Mouse (Mus musculus) olfactory bulb, adult 2 months (tissue): ENCODE results near the gene Myrf. TPM values are rescaled to one million over a fixed set of nuclear protein-coding genes. Genes with fewer than 3 reads are reported as not detected.
"Not testable (repeated sequence)": the region's sequence is repeated elsewhere in the genome, so short reads cannot be mapped to it uniquely, and the experiment has no call there.

Experiments used
- H3K27ac ChIP-seq: fragments of 200-500 bp; 2 replicates; pipeline ENCODE4 v1.5.1; 2012; ENCODE audit warnings: low read depth, low read length; ENCODE audit not compliant: insufficient read depth
- H3K4me1 ChIP-seq: fragments of 200-500 bp; 2 replicates; pipeline ENCODE4 v1.6.1; 2012; ENCODE audit warnings: low read length; ENCODE audit not compliant: control insufficient read depth, insufficient read depth
- H3K4me3 ChIP-seq: fragments of 200-500 bp; 2 replicates; pipeline ENCODE4 v1.5.1; 2012; ENCODE audit warnings: mild to moderate bottlenecking, low read depth, low read length, moderate library complexity; ENCODE audit not compliant: insufficient read depth
- CTCF ChIP-seq: fragments of 200-500 bp; IDR thresholded peaks from 2 replicates; pipeline ENCODE4 v1.5.1; 2012; ENCODE audit warnings: low read depth, mild to moderate bottlenecking, low read length, moderate library complexity; ENCODE audit not compliant: insufficient read depth
- POLR2A ChIP-seq: fragments of 200-500 bp; IDR thresholded peaks from 2 replicates; pipeline ENCODE4 v1.6.1; 2012; ENCODE audit warnings: mild to moderate bottlenecking, low read depth, low read length, moderate library complexity; ENCODE audit not compliant: insufficient read depth
- WGBS: fragments of 180-500 bp; shearing (Covaris S2); methylation state at CpG from one replicate; pipeline ENCODE4 v1.1.7; 2018; 5-methylcytosine and 5-hydroxymethylcytosine counted together
- polyA plus RNA-seq: library from polyadenylated mRNA; stranded (reverse); fragments of >200 nt; gene quantifications from 2 replicates; pipeline ENCODE4 v1.2.4, GENCODE M21; 2012; ENCODE audit warnings: low replicate concordance; ENCODE audit not compliant: missing spikeins, insufficient read depth, insufficient read length

Gene Myrf
- polyA plus RNA-seq, 1 experiment: not detected

- 77% methylated on average over 7 of the region's 7 CpGs for WGBS
- H3K27ac ChIP-seq: no peak overlapping the region
- no peaks in the 10 kb centered on the region; the same call in 1 of the 2 replicates for H3K4me1 ChIP-seq
- no peak for TF ChIP-seq POLR2A
- TF ChIP-seq CTCF: no peak
- H3K4me3 ChIP-seq: no peak overlapping the region
These were observed 63.6 kb downstream of the Myrf start for GRCm38 (mm10) chr19:10176941-10177372.

DNA sequence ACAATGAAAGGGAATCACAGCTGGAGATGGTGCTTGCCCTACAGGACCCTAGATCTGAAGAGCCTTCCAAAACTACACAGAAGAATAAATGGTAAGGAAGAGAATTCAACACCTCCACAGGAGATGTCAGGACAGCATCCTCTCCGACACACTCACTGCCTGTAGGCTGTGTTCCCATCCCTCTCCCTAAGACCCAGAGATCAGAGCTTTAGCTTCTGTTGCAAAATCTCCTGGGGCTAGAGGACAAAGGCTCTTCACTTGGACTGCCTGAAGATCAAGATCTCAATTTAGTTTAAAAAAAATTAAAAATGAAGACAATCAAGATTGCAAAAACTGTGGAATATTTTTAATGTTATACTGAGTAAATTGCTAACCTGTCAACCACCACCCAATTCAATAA is 64.1 kb downstream of the Myrf start:
- TF ChIP-seq POLR2A (no peak), CTCF (no peak)
- H3K4me1 ChIP-seq: no peaks in the 10 kb centered on the region; the same call in 1 of the 2 replicates
- 92% methylated on average over 1 of the region's 1 CpGs for whole genome bisulfite sequencing
- H3K27ac ChIP-seq: no peak overlapping the region
- no peak overlapping the region for H3K4me3 ChIP-seq

GRCm38 (mm10) chr19:10174956-10175355 is 65.6 kb downstream of the Myrf start:
- Histone ChIP-seq H3K4me3 (no peak overlapping the region), H3K4me1 (no peaks in the 10 kb centered on the region), H3K27ac (no peak overlapping the region)
- TF ChIP-seq POLR2A (no peak), CTCF (no peak)
- WGBS: 83% methylated on average over 4 of the region's 4 CpGs

DNA sequence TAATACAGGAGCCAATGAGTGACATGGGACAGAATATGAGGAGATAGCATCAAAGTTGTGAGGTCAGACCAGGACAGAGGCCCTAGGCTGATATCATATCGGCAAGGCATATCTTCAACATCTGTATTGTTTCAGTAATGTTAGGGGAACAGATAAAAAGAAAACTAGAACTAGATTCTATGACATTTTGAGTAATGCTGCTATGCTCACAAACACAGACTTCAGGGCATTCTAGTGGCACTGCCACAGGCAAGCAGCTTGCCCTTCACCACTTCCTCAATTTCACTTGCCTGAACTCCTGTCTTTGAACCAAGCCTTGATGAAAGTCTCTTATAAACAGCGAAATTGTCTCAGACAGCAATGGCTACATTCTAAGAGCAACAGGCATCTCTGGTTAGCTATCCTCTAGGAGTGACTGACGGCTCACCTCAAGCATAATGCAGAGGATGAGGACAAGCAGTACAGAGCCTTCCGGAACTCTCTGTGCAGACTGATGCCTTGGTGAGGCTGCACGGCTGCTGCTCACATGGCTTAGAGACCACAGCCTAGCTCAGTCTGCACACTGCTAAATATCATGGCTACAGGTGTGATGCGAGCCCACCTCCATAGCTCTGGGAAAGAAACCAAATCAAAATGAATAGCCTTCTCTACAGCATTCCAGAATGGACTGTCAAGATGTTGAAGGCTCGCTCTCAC is 66.6 kb downstream of the Myrf start:
- 90% methylated on average over 7 of the region's 7 CpGs for WGBS
- H3K27ac ChIP-seq: no peak overlapping the region
- H3K4me3 ChIP-seq: no peak overlapping the region
- H3K4me1 ChIP-seq: no peaks in the 10 kb centered on the region
- TF ChIP-seq POLR2A (no peak), CTCF (no peak)

DNA sequence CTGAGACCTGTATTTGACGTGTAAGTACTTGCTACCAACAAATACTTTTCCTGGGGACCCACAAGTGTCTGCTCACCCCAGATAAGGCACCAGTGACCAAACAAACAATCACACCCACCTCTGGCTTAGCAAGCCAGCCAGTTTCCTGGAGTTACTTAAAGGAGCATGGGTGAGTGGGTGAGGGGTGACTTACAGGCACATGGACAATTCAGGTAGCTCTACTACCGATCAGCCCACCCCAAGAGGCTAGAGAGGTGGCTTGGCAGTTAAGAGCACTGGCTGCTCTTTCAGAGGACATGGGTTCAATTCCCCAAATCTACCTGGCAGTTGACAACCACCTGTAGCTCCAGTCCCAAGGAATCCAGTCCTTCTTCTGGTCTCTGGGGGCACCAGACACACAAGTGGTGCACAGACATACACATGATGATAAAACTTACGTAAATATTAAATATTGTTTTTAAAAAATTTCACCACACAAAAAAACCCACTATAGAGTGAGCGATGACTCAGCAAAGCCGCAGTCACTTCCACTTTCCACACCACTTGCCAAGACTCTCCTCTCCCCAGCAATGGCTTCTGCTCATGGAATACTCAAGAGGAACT is 67.3 kb downstream of the Myrf start:
- Histone ChIP-seq H3K4me3 (no peak overlapping the region), H3K4me1 (no peaks in the 10 kb centered on the region), H3K27ac (no peak overlapping the region)
- WGBS: 87% methylated on average over 5 of the region's 5 CpGs
- TF ChIP-seq POLR2A (no peak), CTCF (no peak)

DNA sequence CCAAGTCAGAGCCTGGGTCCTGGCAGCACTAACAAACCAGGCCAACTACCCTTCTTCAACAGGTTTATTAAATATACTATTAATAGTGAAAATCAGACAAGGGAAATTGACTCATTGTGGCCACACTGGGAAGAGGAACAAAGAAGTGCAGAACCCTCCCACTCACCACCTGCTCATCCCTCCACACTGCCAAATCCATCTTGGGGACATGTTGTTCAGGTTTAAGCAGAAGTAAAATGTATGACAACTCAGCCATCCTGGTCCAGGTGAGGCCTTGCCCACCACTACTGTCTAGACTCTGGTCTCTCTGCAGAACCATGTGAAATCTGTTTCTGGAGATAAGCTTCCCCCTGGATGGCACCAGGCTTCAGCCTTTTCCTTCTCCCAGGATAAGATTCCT is 68.7 kb downstream of the Myrf start:
- Histone ChIP-seq H3K4me1 (no peaks in the 10 kb centered on the region), H3K4me3 (no peak overlapping the region), H3K27ac (no peak overlapping the region)
- TF ChIP-seq CTCF (no peak), POLR2A (no peak)

GRCm38 (mm10) chr19:10171359-10171758 is 69.2 kb downstream of the Myrf start:
- 68% methylated on average over 7 of the region's 7 CpGs for WGBS
- no peak for TF ChIP-seq CTCF
- TF ChIP-seq POLR2A: no peak
- Histone ChIP-seq H3K4me3 (no peak overlapping the region), H3K4me1 (no peaks in the 10 kb centered on the region), H3K27ac (no peak overlapping the region)

- no peak overlapping the region for H3K4me3 ChIP-seq
- no peak for TF ChIP-seq POLR2A
- no peak for TF ChIP-seq CTCF
- WGBS: 44% methylated on average over 1 of the region's 1 CpGs
- H3K27ac ChIP-seq: no peak overlapping the region
- no peaks in the 10 kb centered on the region for H3K4me1 ChIP-seq
These were observed 70.1 kb downstream of the Myrf start for GRCm38 (mm10) chr19:10170466-10170865.

- not testable (repeated sequence) for H3K4me3 ChIP-seq, H3K27ac ChIP-seq, H3K4me1 ChIP-seq
- 87% methylated on average over 3 of the region's 3 CpGs for WGBS
These were observed 70.7 kb downstream of the Myrf start for GRCm38 (mm10) chr19:10169692-10170330.
